Comparison of ENCODE assay signal across 8 mouse cellular contexts in the genomic region with DNA sequence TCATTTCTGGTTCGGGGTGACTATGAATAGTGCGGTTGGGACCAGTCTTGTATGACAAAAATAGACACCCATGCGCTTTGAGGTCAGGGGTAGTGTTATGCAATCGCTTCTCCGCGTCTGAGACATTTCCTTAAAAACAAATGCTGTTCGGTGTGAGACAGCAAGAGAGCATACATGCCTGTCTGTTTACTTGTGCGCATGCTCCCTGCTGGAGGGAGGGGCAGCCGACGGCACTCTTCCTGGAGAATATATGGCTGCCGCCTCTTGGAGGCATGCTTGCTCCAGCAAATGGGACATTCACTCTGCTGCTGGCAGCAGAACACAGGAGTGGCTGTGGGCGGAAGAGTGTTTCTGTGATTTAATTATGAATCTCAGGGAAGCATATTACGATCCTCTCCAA.
DNase-seq lines count a peak whose midpoint lies in the region; ATAC-seq and TF ChIP-seq lines count a peak whose summit lies in the region.

No protein-coding gene starts in this region.

- WGBS in hindbrain, embryonic 14.5 days, result 54% methylated on average over 13 of the region's 13 CpGs

- H3K9ac ChIP-seq in hindbrain, embryonic 14.5 days, result peak overlapping the region; percentile 35

- H3K4me3 ChIP-seq in bone marrow macrophage, adult 2 months (ENCODE audit: insufficient read depth, low read length), result peak overlapping the region; percentile 37
- H3K4me3 ChIP-seq in hindbrain, embryonic 14.5 days (replicated peaks; ENCODE audit: low read length), result no peak overlapping the region

- H3K4me2 ChIP-seq in hindbrain, embryonic 14.5 days (replicated peaks), result peak overlapping the region; percentile 22; the same call in 1 of the 2 replicates

- H3K36me3 ChIP-seq in hindbrain, embryonic 14.5 days (replicated peaks; ENCODE audit: control insufficient read depth, insufficient read depth), result no peaks in the 10 kb centered on the region

- H3K27me3 ChIP-seq in hindbrain, embryonic 14.5 days (ENCODE audit: control insufficient read depth, insufficient read depth, low read length), result no peaks in the 10 kb centered on the region

- peak overlapping the region; percentile 88 for H3K27ac ChIP-seq in bone marrow macrophage, adult 2 months (ENCODE audit: insufficient read depth, low read depth, low read length)
- H3K27ac ChIP-seq in hindbrain, embryonic 14.5 days, result peak overlapping the region; percentile 61

- H3K9me3 ChIP-seq in hindbrain, embryonic 14.5 days (ENCODE audit: control insufficient read depth, low read length), result no peaks in the 10 kb centered on the region

- peak; percentile 71 for ATAC-seq in hindbrain, embryonic 14.5 days (ENCODE audit: low FRiP score)

- no peak for TF ChIP-seq POLR2A in bone marrow macrophage, adult 2 months (IDR thresholded peaks at IDR 0.05; ENCODE audit: borderline replicate concordance, low read depth, low read length)

- no peak for TF ChIP-seq CTCF in bone marrow macrophage, adult 2 months (IDR thresholded peaks at IDR 0.05; ENCODE audit: low read depth, low read length)

- H3K4me1 ChIP-seq in bone marrow macrophage, adult 2 months (ENCODE audit: control insufficient read depth, insufficient read depth, low read length), result peaks cover 26% of the 10 kb centered on the region
- peaks cover 20% of the 10 kb centered on the region for H3K4me1 ChIP-seq in hindbrain, embryonic 14.5 days (replicated peaks; ENCODE audit: control insufficient read depth, insufficient read depth, low read length)

- DNase-seq in CD8-positive naive resting alpha-beta T cell, adult 2 months (ENCODE audit: low read depth in 2 of 2, low spot score in 2 of 2), result peak; percentile 23 to 50
- peak; percentile 87 to 91 for DNase-seq in frontal cortex, adult 2 months (ENCODE audit: extremely low spot score in 1 of 2, low spot score in 1 of 2)
- DNase-seq in hindbrain, embryonic 14.5 days (ENCODE audit: low spot score), result peak; percentile 64
- peak; percentile 76 to 89 for DNase-seq in layer of hippocampus, postnatal 14 days (ENCODE audit: low spot score in 2 of 2)
- peak; percentile 93 for DNase-seq in lung, postnatal 36 days
- DNase-seq in right cerebral cortex, postnatal 36 days (ENCODE audit: low spot score in 2 of 2), result peak; percentile 88 to 91
- peak; percentile 61 to 82 for DNase-seq in urinary bladder, postnatal 36 days (ENCODE audit: low spot score in 2 of 2)

Comparison
In these comparisons a context has a peak if more than half of its experiments do, and no peak if none do; other contexts are left out.
1. DNase-seq: peak in every context shown above with its lines; median percentile 93 in lung, postnatal 36 days; 90 in right cerebral cortex, postnatal 36 days; 89 in frontal cortex, adult 2 months; 82 in layer of hippocampus, postnatal 14 days; 72 in urinary bladder, postnatal 36 days; 64 in hindbrain, embryonic 14.5 days; 36 in CD8-positive naive resting alpha-beta T cell, adult 2 months.